Mouse (Mus musculus) E14TG2a.4 (cell line): ENCODE data around the gene Aanat.

ENCODE experiments used
- CTCF ChIP-seq: conservative IDR thresholded peaks from 2 replicates; pipeline ENCODE4 v1.5.1; 2014; ENCODE audit warnings: low read length
- NANOG ChIP-seq: IDR thresholded peaks from 2 replicates; pipeline ENCODE4 v1.6.1; 2014; ENCODE audit warnings: borderline replicate concordance, low read length, mixed read lengths
- POU5F1 ChIP-seq: IDR thresholded peaks from 2 replicates; pipeline ENCODE4 v1.6.1; 2014; ENCODE audit warnings: low read length, borderline replicate concordance

DNA sequence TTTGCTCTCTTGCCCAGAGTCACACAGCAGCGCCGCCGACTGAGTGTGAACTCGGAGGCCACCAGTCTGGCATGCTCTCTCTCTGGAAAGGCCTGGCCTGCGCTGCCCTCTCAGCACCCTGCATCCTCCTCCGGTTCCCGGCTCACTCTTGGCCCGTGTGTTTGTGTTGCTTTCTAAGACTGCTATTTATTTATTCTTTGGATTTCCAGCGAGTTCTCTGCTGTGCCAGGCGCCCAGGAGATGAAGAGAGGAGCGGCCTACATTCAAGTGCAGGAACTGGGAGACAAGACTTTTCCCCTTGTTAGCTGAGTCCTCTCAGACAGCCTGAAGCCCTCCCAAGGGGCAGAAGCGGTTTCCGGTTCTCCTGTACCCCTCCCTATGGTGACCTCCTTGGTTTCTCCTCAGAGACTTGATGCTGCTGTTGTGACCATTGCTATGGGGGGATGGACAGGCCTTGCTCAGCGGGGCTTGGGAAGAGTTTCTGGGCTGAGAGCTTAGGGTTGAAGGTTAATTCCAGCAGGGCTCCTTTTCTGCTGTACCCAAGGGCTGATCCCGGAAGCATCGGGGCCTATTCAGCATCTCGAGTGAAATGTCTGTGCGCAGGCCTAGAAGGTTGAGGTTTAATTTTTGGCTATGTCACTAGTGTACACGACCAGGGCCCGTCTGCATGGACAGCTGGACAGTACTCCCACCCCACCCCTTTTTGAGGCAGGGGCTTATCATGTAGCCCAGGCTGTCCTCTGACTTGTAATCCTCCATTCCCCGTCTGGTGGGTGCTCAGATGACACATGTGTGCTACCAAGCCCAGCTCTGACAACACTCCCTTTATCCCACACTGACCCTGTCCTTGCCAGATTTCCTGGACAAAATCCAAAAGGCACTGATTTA lies 58.2 kb downstream of the Aanat start:
- TF ChIP-seq CTCF, result no peak
- no peak for TF ChIP-seq POU5F1
- no peak for TF ChIP-seq NANOG
